Mouse (Mus musculus) limb, embryonic 14.5 days (tissue): ENCODE data around the gene Ccdc151. TPM values are rescaled to one million over a fixed set of nuclear protein-coding genes. Genes with fewer than 3 reads are reported as not detected.

Source experiments
- ATAC-seq: fragments of 200-750 bp; cut with Nextera tagmentation; 2 replicates; pipeline ENCODE4 v1.8.0; 2017; ENCODE audit warnings: low read depth, moderate number of reproducible peaks, moderate TSS enrichment; ENCODE audit not compliant: low FRiP score
- DNase-seq: peaks from one replicate; pipeline ENCODE4 v3.0.0-alpha.2; 2015; ENCODE audit warnings: low spot score
- H3K27ac ChIP-seq: fragments of 300-500 bp; sonication (generic); replicated peaks from 2 replicates; pipeline ENCODE4 v1.5.1; 2014; ENCODE audit warnings: low read depth, mild to moderate bottlenecking, low read length, moderate library complexity, mixed read lengths
- H3K27me3 ChIP-seq: fragments of 300-500 bp; sonication (generic); 2 replicates; pipeline ENCODE4 v1.6.1; 2014; ENCODE audit warnings: low read length, mixed read lengths; ENCODE audit not compliant: control insufficient read depth, insufficient read depth
- H3K36me3 ChIP-seq: fragments of 300-500 bp; sonication (generic); 2 replicates; pipeline ENCODE4 v1.6.1; 2014; ENCODE audit warnings: mild to moderate bottlenecking, low read length, moderate library complexity, mixed read lengths; ENCODE audit not compliant: control insufficient read depth, insufficient read depth
- H3K4me1 ChIP-seq: fragments of 300-500 bp; sonication (generic); 2 replicates; pipeline ENCODE4 v1.6.1; 2014; ENCODE audit warnings: antibody characterized with exemption, low read length, mixed read lengths; ENCODE audit not compliant: control insufficient read depth, insufficient read depth
- H3K4me2 ChIP-seq: fragments of 300-500 bp; sonication (generic); replicated peaks from 2 replicates; pipeline ENCODE4 v1.6.1; 2014; ENCODE audit warnings: low read depth, mild to moderate bottlenecking, low read length, moderate library complexity; ENCODE audit not compliant: severe bottlenecking
- H3K4me3 ChIP-seq: fragments of 300-500 bp; sonication (generic); replicated peaks from 2 replicates; pipeline ENCODE4 v1.5.1; 2014; ENCODE audit warnings: low read length
- H3K9ac ChIP-seq: fragments of 300-500 bp; sonication (generic); 2 replicates; pipeline ENCODE4 v1.6.1; 2014; ENCODE audit warnings: mild to moderate bottlenecking, low read depth, low read length, moderate library complexity; ENCODE audit not compliant: severe bottlenecking
- H3K9me3 ChIP-seq: fragments of 300-500 bp; sonication (generic); 2 replicates; pipeline ENCODE4 v1.6.1; 2016; ENCODE audit warnings: low read length; ENCODE audit not compliant: control insufficient read depth
- POLR2A ChIP-seq: fragments of 200-500 bp; IDR thresholded peaks from 2 replicates; pipeline ENCODE4 v1.8.0; 2012; ENCODE audit warnings: inconsistent platforms, mild to moderate bottlenecking, moderate library complexity, borderline replicate concordance; ENCODE audit not compliant: insufficient read depth, insufficient read length; ENCODE audit errors: extremely low read depth
- WGBS: fragments of 180-500 bp; shearing (Covaris S2); extraction: QIAGEN DNeasy Blood & Tissue Kit; methylation state at CpG from one replicate; pipeline ENCODE4 v1.1.7; 2014; 5-methylcytosine and 5-hydroxymethylcytosine counted together
- polyA plus RNA-seq, 2 experiments: library from polyadenylated mRNA; depleted of rRNA in 1 of 2; stranded (reverse) in 1 of 2; unstranded in 1 of 2; fragments of >200 nt; fragmentation: Nextera tagmentation in 1 of 2; extraction: Ambion mirVana in 1 of 2; gene quantifications; 2 replicates each; pipeline versions ENCODE4 v1.2.1 to v1.2.3; 2012 to 2014

Gene Ccdc151
- polyA plus RNA-seq, 2 experiments = 0.37 to 1.3 TPM

- Histone ChIP-seq H3K9me3 (no peaks in the 10 kb centered on the region), H3K27me3 (peaks cover 46% of the 10 kb centered on the region), H3K36me3 (0 out of 2 replicates have a peak, but pooled peaks cover 5% of the 10 kb centered on the region), H3K4me3 (peak overlapping the region; percentile 41), H3K9ac (peak overlapping the region; percentile 46), H3K4me2 (peak overlapping the region; percentile 92), H3K27ac (no peak overlapping the region), H3K4me1 (peaks cover 7% of the 10 kb centered on the region; the same call in 1 of the 2 replicates)
- no peak; the same call in 1 of the 2 replicates for ATAC-seq
- no peak for TF ChIP-seq POLR2A
- DNase-seq = no peak
- WGBS = 1% methylated on average over 15 of the region's 15 CpGs
Measured at GRCm38 (mm10) chr9:21962010-21962409, 40.4 kb downstream of the Ccdc151 start.

GRCm38 (mm10) chr9:21961366-21961980, 41.0 kb downstream of the Ccdc151 start:
- peaks cover 9% of the 10 kb centered on the region for H3K4me1 ChIP-seq
- H3K4me3 ChIP-seq = peak overlapping the region; percentile 41
- DNase-seq (no peak), ATAC-seq (no peak)
- TF ChIP-seq POLR2A = no peak
- 2% methylated on average over 35 of the region's 35 CpGs for WGBS
- H3K9ac ChIP-seq = no peak overlapping the region
- H3K27ac ChIP-seq = no peak overlapping the region
- no peaks in the 10 kb centered on the region for H3K9me3 ChIP-seq
- H3K27me3 ChIP-seq = peaks cover 46% of the 10 kb centered on the region
- H3K36me3 ChIP-seq = 0 out of 2 replicates have a peak, but pooled peaks cover 5% of the 10 kb centered on the region
- peak overlapping the region; percentile 92 for H3K4me2 ChIP-seq

- DNase-seq = no peak
- no peak overlapping the region for H3K4me3 ChIP-seq
- WGBS = 11% methylated on average over 26 of the region's 26 CpGs
- 0 out of 2 replicates have a peak, but pooled peaks cover 5% of the 10 kb centered on the region for H3K36me3 ChIP-seq
- peaks cover 46% of the 10 kb centered on the region for H3K27me3 ChIP-seq
- H3K4me2 ChIP-seq = no peak overlapping the region
- no peak overlapping the region for H3K27ac ChIP-seq
- H3K4me1 ChIP-seq = peaks cover 11% of the 10 kb centered on the region
- no peak for ATAC-seq
- H3K9me3 ChIP-seq = no peaks in the 10 kb centered on the region
- TF ChIP-seq POLR2A = no peak
- H3K9ac ChIP-seq = no peak overlapping the region
Measured at GRCm38 (mm10) chr9:21960558-21961208, 41.8 kb downstream of the Ccdc151 start.

- no peak for TF ChIP-seq POLR2A
- H3K4me3 ChIP-seq = no peak overlapping the region
- no peak overlapping the region for H3K27ac ChIP-seq
- H3K27me3 ChIP-seq = peaks cover 46% of the 10 kb centered on the region
- no peaks in the 10 kb centered on the region for H3K9me3 ChIP-seq
- no peak overlapping the region for H3K4me2 ChIP-seq
- H3K9ac ChIP-seq = no peak overlapping the region
- 0 out of 2 replicates have a peak, but pooled peaks cover 5% of the 10 kb centered on the region for H3K36me3 ChIP-seq
- DNase-seq (no peak), ATAC-seq (no peak)
- 47% methylated on average over 9 of the region's 9 CpGs for WGBS
- peaks cover 11% of the 10 kb centered on the region for H3K4me1 ChIP-seq
Measured at GRCm38 (mm10) chr9:21960135-21960534, 42.3 kb downstream of the Ccdc151 start.

- H3K4me1 ChIP-seq = peaks cover 11% of the 10 kb centered on the region
- H3K27me3 ChIP-seq = peaks cover 46% of the 10 kb centered on the region
- DNase-seq = no peak
- 0 out of 2 replicates have a peak, but pooled peaks cover 5% of the 10 kb centered on the region for H3K36me3 ChIP-seq
- H3K27ac ChIP-seq = no peak overlapping the region
- H3K4me3 ChIP-seq = no peak overlapping the region
- no peaks in the 10 kb centered on the region for H3K9me3 ChIP-seq
- no peak overlapping the region for H3K9ac ChIP-seq
- no peak for TF ChIP-seq POLR2A
- WGBS = 94% methylated on average over 7 of the region's 7 CpGs
- ATAC-seq = no peak
- no peak overlapping the region for H3K4me2 ChIP-seq
Measured at GRCm38 (mm10) chr9:21959244-21959643, 43.2 kb downstream of the Ccdc151 start.
